Mouse (Mus musculus): Measurements from ENCODE around the gene Prrt2.

- no peak for TF ChIP-seq CTCF (IDR thresholded peaks at IDR 0.05; ENCODE audit: insufficient read depth, low read depth, low read length)
- TF ChIP-seq POLR2A (IDR thresholded peaks at IDR 0.05; ENCODE audit: insufficient read depth, low read depth, low read length) = no peak
Observed at GRCm38 (mm10) chr7:127020031-127020430, 980 bp downstream of the Prrt2 start.
